Mouse (Mus musculus) left cerebral cortex, adult 18-20 months (tissue): Measurements from ENCODE around the gene Wee1. TPM values are rescaled to one million over a fixed set of nuclear protein-coding genes. Genes with fewer than 3 reads are reported as not detected.
"Not testable (repeated sequence)": the region's sequence is repeated elsewhere in the genome, so short reads cannot be mapped to it uniquely, and the experiment has no call there.

Experiments used
- DNase-seq, 2 experiments: peaks; one replicate each; pipeline ENCODE4 v3.0.0; 2021 to 2022; ENCODE audit warnings: low spot score in 2 of 2, mixed read lengths in 1 of 2
- long read RNA-seq, 2 experiments: library from polyadenylated mRNA; stranded (forward); transcript quantifications; one replicate each; pipeline ENCODE4 v2.0.0; 2021
- total RNA-seq, 2 experiments: library from RNA; stranded (reverse); gene quantifications; 2 replicates each; pipeline ENCODE4 v1.2.3; 2021

The Wee1 gene
- total RNA-seq = 10 to 100 TPM; 27.3 to 27.4 TPM
- long read RNA-seq, experiment 1, transcript Wee1-201 (11 exons, 3,419 nt) = major isoform, 30 of 43 reads
- long read RNA-seq, experiment 1, partial matches to known transcripts = 6 of 43 reads
- long read RNA-seq, experiment 1, other reads (novel, unspliced or antisense) = 7 of 43 reads
- long read RNA-seq, experiment 2, transcript Wee1-201 (11 exons, 3,419 nt) = major isoform, 18 of 20 reads
- long read RNA-seq, experiment 2, partial matches to known transcripts = 1 of 20 reads
- long read RNA-seq, experiment 2, other reads (novel, unspliced or antisense) = 1 of 20 reads

DNA sequence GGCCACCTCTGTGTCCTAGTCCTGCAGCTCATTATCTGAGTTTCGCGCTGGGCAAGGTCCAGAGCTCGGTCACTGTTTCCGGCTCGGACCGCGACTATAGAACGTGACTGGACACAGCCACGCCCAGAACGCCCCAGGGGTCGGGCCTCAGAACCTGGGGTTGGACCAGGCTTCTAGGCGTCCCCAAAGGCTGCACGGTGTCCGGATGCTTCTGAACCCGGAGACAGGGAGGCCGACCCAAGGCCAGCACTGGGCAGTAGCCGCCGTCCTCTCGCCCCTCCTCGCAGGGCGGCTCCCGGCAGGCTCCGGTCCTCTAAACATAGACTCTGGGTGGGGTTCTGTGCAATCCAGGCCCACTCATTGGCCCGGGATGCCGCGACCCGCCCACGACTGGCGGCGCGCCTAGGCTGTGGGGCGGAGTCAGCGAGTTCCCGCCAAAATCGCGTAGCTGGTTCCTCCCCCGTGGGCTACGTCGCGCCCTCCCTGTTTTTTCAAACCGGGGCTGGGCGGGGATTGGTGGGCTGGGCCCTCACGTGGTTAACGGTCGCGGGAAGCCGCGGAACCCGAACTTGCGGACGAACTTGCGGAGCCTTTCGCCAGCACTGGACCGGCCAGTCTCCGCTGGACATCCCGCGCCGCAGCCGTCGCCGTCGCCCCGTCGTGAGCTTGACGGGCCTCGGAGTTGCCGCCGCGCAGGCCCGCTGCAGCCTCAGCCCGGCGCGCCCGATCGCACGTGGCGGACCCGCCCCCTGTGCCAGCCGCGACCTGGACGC lies at the start of gene Wee1:
Gene Wee1 (plus strand): TSS at position 531 of the 773 bp plus-strand sequence.
- peak; percentile 96 to 97 for DNase-seq

DNA sequence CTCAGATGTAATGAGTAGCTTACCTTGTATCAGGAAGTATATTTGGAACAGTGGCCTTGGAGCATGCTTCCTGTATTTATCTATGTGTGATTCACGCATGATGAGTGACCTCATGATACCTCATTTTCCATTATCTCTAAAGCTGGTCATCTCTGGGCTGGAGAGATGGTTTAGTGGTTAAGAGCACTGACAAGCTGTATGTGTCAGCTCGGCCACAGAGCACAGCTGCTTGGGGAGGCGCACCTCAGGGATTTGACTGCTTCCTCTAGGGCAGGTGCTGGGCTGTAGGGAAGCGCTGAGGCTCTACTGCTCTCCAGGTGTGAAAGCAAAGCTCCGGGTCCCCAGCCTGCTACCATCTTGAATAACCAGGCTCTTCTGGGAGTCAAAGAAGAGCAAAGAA lies 43.7 kb upstream of the Wee1 start:
- DNase-seq = no peak

DNA sequence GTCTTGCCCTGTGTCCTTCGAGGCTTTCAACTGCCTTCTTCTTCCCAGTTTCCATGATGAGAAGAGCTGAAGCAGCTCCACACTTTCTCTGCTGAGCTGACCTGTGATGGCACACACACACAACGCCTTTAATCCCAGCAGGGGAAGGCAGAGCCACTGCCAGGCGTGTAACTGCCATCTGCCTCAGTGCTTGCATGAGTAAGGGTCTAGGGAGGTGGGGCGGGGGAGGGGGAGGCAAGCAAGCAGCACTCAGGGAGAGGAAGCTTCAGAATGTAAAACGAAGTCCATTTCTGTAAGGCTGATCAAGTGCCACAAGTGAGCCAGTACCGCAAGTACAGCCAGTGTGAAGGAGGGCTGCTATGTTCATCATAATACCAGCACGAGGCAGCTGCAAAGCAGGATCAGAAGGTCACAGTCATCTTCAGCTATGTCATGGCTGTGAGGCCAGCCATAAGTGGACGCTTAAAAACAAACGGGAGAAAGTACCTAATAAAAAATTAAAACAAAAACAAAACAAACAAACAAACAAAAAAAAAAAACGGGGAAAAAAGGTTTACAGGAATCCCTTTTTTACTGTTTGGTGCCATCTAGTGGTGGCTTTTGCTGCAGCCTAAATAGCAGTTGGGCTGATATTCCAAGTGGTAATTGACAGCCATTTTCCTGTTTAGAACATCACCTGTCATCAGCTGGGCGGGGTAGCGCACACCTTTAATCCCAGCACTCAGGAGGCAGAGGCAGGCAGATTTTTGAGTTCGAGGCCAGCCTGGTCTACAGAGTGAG lies 38.3 kb upstream of the Wee1 start:
- peak; percentile 18 to 58 for DNase-seq

DNA sequence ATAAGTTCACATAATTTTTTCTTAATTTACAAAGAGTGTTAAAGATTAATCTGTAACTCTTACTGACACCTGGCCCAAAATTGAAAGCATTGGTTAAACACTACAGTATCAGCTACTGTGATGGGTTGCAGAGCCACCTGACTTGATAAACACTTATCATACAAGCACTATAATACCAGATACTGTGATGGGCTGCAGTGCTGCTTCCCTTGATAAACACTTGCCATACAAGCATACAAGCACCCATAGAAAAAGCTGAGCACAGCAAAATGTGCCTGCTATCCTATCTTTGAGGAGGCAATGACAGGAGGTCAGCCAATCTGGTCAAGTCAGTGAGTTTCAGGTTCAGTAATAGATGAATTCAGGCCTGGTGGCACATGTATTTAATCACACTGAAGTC lies 36.6 kb upstream of the Wee1 start:
- DNase-seq = no peak

DNA sequence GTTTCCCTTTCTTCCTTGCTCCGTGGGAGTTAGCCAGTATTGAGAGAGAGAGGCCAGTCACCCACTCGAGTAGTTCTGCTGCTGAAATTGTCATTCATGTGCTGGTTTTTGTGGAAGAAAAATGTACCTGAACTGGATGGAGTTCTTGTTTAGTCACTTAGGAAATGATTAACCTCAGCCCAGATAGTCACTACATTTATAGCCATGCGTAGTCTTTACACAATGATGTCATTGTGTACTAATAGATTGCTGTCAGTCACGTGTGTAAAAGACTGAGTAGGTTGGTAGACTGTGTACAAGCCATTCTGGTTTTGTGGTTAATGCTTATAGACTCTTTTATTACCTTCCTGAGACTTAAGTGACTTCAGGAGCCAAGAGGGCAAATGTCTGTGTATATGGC lies 33.9 kb upstream of the Wee1 start:
- no peak for DNase-seq

DNA sequence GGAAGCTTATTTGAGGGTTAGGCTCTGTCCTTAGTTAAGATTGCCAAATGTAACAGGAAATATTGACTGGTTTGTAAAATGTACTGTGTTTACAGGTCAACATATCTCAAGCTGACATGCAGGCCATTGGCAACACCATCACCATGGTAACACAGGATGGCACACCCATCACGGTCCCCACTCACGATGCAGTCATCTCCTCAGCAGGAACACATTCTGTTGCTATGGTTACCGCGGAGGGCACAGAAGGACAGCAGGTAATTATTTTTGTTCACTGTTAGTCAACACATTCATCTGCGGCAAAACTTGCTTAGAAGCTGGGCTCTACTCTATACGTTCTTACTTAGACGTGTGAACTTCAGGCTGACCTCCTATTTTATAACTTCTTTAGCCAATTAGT lies 30.2 kb upstream of the Wee1 start:
- DNase-seq = peak; percentile 23 to 47

DNA sequence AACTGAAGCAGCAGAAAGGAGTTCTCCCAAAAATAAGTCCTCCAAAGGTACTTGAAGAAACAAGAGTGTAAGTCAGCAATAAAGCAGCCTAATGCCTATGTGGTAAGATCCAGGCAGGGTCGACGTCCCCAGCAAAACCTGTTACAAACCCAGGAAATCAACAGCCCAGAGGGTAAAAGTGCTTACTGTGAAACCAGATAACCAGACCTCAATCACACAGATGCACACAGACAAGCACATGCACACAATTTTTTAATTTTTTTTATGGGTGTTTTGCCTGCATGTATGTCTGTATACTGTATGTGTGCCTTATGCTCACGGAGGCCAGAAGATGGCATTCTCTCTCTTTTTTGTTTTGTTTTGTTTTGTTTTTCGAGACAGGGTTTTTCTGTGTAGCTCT lies 25.5 kb upstream of the Wee1 start:
- DNase-seq = no peak

DNA sequence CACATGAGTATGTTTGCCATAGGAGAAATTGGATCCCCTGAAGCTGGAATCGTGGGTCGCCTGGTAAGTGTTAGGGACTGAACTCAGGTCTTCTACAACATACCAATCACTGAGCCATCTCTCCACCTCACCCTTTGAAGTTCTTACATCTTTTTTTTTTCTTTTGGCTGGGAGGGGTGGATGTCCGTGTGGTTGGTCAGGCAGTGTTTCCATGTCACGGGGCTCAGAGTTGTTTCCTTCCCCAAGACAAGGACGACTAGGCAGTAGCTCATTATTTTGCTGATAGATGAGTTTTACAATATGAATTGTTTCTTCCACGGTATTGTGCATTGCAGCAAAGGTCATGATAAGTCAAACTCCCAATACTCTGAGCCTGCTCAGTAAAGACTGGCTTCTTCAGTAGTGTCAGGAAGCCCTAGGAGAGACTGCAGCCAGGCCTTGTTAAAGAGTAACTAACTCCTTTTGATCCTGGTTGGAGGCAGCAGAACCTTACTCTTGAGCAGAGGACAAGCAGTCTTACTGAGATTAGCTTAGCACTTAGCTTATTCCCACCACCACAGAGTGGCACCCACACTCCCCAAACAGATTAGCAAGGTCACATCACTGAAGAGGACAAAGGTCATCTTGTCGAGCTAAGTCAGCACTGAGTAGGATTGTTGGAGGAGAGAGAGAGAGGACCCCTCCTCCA lies 24.6 kb upstream of the Wee1 start:
- DNase-seq = no peak

DNA sequence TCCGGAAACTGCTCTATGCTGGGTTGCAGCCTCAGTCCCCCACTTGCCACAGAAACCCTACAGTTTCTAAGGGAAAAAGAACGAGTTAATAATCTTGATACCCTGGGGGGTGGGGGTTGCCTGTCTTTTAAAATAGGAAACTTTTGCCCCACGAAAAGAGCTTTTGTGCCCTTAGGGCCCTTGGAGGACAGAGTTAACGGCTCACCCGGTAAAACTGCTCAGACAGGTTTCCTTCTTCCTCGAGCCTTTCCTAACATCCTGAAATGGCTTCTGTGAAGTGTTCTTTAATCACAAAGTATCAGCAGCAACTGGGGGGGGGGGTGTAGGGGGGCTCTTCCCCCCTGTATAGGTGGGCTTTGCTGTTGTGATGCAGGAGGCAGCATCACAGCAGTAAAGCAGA lies 21.0 kb upstream of the Wee1 start:
- no peak for DNase-seq

DNA sequence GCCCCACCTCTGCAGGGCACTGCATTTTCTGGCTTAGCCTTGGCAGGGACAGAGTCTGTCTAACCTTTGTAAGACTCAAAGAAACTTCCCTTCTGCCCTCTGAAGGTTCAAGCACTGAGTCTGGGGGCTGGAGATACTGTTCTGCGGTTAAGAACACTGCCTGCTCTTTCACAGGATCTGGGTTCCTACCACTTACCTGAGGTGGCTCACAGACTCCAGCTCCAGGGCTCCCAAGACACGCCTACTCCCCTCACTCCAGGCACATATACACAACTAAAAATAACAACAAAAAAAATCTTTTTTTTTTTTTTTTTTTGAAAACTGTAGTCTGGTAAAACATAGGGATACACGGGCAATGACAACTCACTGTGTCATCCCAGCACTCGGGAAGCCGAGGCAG lies 20.6 kb upstream of the Wee1 start:
- DNase-seq = no peak

DNA sequence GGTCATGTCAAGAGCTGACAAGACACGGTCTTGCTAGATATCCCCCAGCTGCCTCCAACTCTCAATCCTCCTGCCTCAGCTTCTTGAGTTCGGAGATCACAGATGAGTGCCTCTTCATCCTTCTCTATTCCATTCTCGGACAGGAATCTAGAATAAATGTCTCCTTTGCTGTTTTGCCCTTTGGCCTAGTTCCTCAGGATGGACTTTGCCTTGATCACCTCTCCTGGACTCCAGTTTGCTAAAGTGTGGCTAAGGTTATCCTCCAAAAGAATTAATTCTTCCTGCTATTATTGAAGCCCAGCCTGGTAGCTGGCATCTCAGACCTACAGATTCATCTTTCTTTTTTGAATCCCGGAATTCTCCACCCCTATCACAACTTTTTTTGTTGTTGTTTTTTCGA lies 16.8 kb upstream of the Wee1 start:
- no peak for DNase-seq

DNA sequence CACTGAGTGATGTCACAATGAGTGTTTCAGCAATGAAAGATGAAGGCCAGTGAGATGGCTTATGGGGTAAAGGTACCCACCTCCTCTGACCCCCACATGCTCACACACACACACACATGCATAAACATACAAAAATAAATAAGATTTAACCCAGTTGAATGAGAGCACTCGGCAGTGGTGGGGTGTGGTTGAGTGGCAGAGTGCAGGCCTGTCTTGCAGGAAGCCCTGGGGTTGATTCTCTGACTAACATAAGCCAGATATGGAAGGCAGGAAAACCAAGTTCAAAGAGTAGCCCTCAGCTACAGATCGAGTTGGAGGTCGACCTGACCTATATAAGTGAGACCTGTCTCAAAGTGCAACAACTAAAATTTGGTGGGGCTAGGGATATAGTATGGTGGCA lies 15.2 kb upstream of the Wee1 start:
- no peak for DNase-seq

DNA sequence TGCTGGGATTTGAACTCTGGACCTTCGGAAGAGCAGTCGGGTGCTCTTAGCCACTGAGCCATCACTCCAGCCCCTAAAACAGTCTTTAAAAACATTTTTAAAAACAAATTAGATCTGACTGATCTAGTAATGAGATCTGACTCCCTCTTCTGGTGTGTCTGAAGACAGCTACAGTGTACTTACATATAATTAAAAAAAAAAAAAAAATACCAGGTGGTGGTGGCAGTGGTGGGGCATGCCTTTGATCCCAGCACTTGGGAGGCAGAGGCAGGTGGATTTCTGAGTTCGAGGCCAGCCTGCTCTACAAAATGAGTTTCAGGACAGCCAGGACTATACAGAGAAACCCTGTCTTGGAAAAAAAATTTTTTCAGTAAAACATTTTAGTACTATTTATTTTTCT lies 13.3 kb upstream of the Wee1 start:
- DNase-seq = not testable (repeated sequence)

DNA sequence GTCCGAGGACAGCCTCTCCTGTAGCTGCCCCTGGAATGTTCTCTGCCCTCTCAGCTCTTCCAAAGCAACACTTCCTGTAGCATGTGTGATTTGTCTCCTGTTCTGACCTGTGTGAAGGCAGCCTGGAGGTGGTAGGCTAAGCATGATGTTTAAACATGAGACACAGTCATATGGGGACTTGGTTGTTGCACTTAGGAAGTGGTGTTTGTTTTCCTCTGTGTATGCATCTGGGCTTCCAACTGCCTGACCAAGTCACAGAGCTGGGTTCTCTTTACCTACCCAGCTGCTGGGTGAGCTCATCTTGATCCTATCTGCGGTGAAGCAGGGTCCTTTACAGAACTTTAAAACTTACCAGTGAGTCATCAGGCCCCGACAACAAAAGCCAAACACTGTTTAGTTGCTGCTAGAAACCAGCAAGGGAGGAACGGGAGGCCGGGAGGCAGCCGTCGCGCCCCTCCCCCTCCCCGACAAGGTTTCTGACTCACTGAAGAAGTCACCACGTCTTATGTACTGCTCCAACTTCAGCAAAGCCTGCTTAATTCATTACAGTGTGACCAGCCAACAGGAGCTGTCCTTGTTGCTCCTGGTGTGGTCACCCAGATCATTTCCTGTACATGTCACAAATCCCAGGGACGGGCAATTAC lies 12.8 kb upstream of the Wee1 start:
- DNase-seq = peak; percentile 13 to 21

DNA sequence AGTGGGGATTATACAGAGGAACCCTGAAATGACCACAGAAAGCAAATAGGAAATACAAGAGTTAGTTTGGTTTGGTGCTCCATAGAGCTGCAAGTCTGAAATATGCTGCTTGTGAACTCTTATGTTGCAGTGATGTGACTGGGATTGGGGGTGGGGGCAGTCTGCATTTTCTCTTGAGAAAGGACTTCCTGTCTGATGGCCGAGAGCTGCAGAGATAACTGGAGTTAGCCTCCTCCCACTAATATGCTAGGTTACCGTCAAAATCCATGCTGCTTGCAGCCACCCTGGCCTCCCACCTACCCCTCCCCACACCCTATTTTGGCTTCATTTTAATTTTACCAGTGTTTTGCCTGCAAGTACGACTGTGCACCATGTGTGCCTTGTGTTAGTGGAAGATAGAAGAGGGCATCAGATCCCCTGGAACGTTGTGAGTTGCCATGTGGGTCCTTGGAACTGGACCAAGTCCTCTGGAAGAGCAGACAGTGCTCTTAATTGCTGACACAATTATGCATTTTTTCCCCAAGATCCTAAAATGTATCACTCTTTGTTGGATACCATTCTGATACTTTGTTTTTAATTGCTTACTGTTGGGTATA lies 11.7 kb upstream of the Wee1 start:
- no peak for DNase-seq

DNA sequence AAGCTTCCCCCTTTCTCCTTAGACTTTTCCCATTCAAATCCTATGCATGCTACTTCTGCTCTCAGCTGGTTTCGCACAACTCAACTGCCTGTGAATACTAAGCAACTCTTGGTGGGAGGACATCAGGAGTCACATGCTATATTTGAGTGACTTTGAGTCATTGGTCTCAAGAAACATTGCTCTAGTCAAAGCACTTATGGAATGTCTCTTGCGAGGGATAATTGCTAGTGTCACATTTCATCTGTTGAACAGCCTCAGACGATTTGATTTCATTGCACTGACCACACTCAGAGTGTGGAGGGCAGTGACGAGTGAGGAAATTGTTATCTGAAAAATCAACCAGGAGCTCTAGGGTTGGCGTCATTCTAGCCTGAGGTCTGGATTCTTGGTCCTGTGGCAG lies 7.1 kb upstream of the Wee1 start:
- no peak for DNase-seq

DNA sequence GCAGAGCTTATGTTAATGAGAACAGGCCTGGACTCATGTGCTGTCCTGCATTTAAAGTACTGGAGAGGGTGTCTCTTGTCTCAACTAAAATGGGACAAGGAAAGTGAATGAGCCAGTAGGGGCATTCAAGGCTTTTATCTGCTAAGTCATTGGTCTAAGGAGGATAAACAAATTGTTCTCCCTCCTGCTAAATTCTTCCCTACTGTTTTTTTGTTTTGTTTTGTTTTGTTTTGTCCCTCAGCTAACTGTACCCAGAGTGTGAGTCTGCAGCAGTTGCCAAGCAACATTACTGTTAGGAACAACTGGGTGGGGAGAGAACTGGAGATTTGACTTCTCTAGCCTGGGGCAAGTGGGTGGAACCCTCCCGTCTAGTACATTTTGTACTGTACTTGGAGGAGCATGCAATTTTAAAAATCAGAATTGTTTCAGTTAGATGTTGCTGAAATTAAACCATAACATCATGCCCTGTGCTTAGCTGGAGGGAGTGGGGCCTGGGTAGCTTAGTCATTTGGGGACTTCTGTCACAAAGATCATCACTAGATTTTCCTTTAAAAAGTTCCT lies 5.0 kb upstream of the Wee1 start:
- DNase-seq = peak in 1 of 2 experiments; percentile 12

DNA sequence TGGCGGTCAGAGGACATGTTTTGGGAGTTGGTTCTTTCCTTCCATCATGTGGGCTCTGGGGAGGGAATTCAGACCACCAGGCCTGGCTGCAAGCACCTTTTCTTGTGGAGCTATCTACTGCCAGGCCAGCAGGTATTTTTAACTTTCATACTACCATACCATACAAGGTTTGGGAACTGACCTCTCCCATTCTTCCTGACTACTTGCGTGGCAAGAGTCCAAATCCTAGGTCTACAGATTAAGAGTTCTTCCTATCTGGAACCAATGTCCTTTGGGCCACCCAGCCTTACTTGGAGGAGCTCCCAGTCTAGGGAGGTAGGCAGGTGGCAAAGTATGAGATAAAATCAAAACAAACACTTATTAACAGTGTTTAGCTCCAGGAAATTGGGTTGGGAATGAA lies 3.4 kb upstream of the Wee1 start:
- DNase-seq = no peak

DNA sequence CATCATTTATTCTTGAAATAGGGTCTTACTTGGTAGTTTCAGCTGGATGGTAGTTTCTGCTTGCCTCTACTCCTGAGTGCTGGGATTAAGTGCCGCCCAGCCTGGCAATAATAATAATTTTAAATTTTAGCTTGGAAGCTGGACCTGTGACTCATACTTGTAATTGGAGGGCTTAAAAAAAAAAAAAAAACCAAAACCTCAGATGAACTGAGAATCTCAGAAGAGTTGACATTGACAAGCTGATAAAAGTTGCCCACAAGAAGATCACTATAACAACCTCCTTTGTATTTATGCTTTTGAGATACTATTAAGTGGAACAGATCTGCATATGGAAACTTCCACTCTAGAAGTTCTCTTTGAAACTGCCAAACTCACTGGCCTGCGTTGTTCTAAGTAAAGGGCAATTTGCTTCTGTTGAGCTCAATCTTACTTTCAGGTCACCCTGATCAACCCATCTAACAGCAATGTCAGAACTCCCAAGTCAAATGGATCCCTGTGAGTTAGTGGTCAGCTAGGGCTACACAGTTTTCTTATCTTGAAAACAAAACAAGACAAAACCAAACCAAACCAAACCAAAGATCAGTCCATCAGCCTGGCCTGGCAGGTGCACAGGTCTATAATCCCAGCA lies 1.6 kb upstream of the Wee1 start:
- no peak for DNase-seq

DNA sequence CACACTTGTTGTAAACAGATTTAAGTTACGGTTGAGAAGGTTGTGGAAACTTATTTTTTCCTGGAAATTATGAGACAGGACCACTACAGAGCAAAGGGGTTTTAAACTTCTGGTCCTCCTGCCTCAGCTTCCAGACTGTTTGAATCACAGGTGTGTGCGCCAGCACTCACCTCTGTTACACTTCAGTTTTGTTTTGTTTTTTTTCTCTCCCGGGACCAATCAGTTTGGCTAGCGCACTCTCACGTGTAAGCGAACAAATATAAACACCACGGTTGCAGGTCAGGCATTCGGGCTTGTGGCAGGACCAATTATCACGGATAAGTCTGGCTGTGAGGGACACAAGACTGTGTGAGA lies 707 bp upstream of the Wee1 start:
- DNase-seq = no peak
